In the genomic region with DNA sequence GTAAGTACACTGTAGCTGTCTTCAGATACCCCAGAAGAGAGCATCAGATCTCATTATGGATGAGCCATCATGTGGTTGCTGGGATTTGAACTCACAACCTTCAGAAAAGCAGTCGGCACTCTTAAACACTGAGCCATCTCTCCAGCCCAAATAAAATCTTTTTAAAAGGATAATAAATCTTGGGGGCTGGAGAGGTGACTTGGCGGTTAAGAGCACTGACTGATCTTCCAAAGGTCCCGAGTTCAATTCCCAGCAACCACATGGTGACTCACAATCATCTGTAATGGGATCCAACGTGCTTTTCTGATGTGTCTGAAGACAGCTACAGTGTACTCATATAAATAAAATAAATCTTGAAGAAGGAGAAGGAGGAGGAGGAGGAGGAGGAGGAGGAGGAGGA, we compare ENCODE assay signal across 6 mouse cellular contexts. TPM values are rescaled to one million over a fixed set of nuclear protein-coding genes. Genes with fewer than 3 reads are reported as not detected.
A peak's percentile ranks its signal among the peaks of the same experiment; 100 is the strongest.
DNase-seq lines count a peak whose midpoint lies in the region; ATAC-seq and TF ChIP-seq lines count a peak whose summit lies in the region.
"Not testable (repeated sequence)": the region's sequence is repeated elsewhere in the genome, so short reads cannot be mapped to it uniquely, and the experiment has no call there.
"Had no signal": no experiment of that assay in that cellular context is flagged by ENCODE, and none has a peak within 500 bp of the region (broad histone marks: within the 10 kb centered on the region; RNA-seq: fewer than 3 reads in every experiment).

No protein-coding gene starts in this region.

- H3K9ac ChIP-seq in MEL (ENCODE audit: control insufficient read depth, low read depth, low read length, poor library complexity, severe bottlenecking); midbrain, embryonic 11.5 days (ENCODE audit: low read length): not testable (repeated sequence)

- TF ChIP-seq EP300 in MEL (IDR thresholded peaks at IDR 0.05; ENCODE audit: low read depth in 1 of 2, low read length in 2 of 2) = not testable (repeated sequence)

- H3K9me3 ChIP-seq in MEL (replicated peaks; ENCODE audit: insufficient read depth, low read length); midbrain, embryonic 11.5 days (ENCODE audit: control insufficient read depth, low read length): not testable (repeated sequence)

- not testable (repeated sequence) for H3K4me3 ChIP-seq in MEL (ENCODE audit: control insufficient read depth in 1 of 2, insufficient read depth in 1 of 2, low read depth in 2 of 2, low read length in 2 of 2); midbrain, embryonic 11.5 days (ENCODE audit: low read depth, low read length)

- not testable (repeated sequence) for H3K27ac ChIP-seq in MEL (ENCODE audit: control insufficient read depth, low read depth, low read length); midbrain, embryonic 11.5 days (ENCODE audit: low read depth, low read length)

- not testable (repeated sequence) for H3K27me3 ChIP-seq in MEL (ENCODE audit: control insufficient read depth in 1 of 2, insufficient read depth in 2 of 2, low read length in 2 of 2); midbrain, embryonic 11.5 days (ENCODE audit: control insufficient read depth, insufficient read depth, low read length)

- 85% methylated on average over 4 of the region's 4 CpGs for WGBS in midbrain, embryonic 11.5 days

- DNase-seq in 3T3-L1 (ENCODE audit: low read depth, low spot score) (peak; percentile 67), NIH3T3 (ENCODE audit: low read depth) (peak; percentile 60)
- not testable (repeated sequence) for DNase-seq in MEL (ENCODE audit: low read depth, low spot score)
- peak; percentile 72 for DNase-seq in midbrain, embryonic 11.5 days (ENCODE audit: low spot score, missing footprints)

- H3K4me2 ChIP-seq in midbrain, embryonic 11.5 days = not testable (repeated sequence)

- ATAC-seq in midbrain, embryonic 11.5 days (ENCODE audit: low FRiP score) = not testable (repeated sequence)

- peaks cover 0 to 16% of the 10 kb centered on the region in 2 experiments; a peak in 2 of 4 replicates for H3K36me3 ChIP-seq in MEL (ENCODE audit: control insufficient read depth in 1 of 2, insufficient read depth in 2 of 2, low read length in 2 of 2)
- not testable (repeated sequence) for H3K36me3 ChIP-seq in midbrain, embryonic 11.5 days (ENCODE audit: control insufficient read depth, insufficient read depth, low read length)

- H3K4me1 ChIP-seq in MEL (ENCODE audit: control insufficient read depth in 1 of 2, insufficient read depth in 2 of 2, low read length in 2 of 2) = peaks cover 0 to 21% of the 10 kb centered on the region in 2 experiments; a peak in 2 of 4 replicates
- not testable (repeated sequence) for H3K4me1 ChIP-seq in midbrain, embryonic 11.5 days (ENCODE audit: control insufficient read depth, insufficient read depth, low read length)

- not testable (repeated sequence) for TF ChIP-seq POLR2A in MEL (IDR thresholded peaks at IDR 0.05; ENCODE audit: control insufficient read depth in 1 of 2, insufficient read depth in 1 of 2, low read depth in 1 of 2, low read length in 2 of 2, poor library complexity in 1 of 2)

- not testable (repeated sequence) for H3K79me2 ChIP-seq in MEL (ENCODE audit: control insufficient read depth, insufficient read depth, low read length, poor library complexity)

- not testable (repeated sequence) for TF ChIP-seq RAD21 in MEL (IDR thresholded peaks at IDR 0.05; ENCODE audit: low read depth, low read length)

- not testable (repeated sequence) for TF ChIP-seq CTCF in MEL (IDR thresholded peaks at IDR 0.05 in 2 of 3, conservative IDR thresholded peaks at IDR 0.05 in 1 of 3; ENCODE audit: control insufficient read depth in 1 of 3, insufficient read depth in 1 of 3, low read depth in 2 of 3, low read length in 3 of 3, poor library complexity in 1 of 3, severe bottlenecking in 1 of 3)

TF ChIP-seq in MEL, 35 proteins besides CTCF, POLR2A, EP300 and RAD21:
- 0 out of 2 replicates have a peak, but pooled peaks have one; percentile 19 for TF ChIP-seq TBP (IDR thresholded peaks at IDR 0.05; ENCODE audit: low read depth, low read length)

RNA-seq across cellular contexts. Expression of a gene that starts 6.5 kb away (rescaled TPM):
- total RNA-seq in MEL (2012; rRNA removed) = 146 and 167 TPM in 2 replicates
- polyA plus RNA-seq in MEL (2012; ENCODE audit: insufficient read depth in 1 of 2, insufficient read length in 2 of 2, low read depth in 1 of 2, low replicate concordance in 2 of 2, missing spikeins in 1 of 2) = 100 to 1,000 TPM in 1 of 2 experiments, not detected in 1; 156 TPM
- polyA plus RNA-seq in midbrain, embryonic 11.5 days (2014; fragmentation: Nextera tagmentation; extraction: Ambion mirVana) = 30.0 and 37.3 TPM in 2 replicates

RNA-seq across cellular contexts. Expression of a gene that starts 29.7 kb away (rescaled TPM):
- total RNA-seq in MEL (2012; rRNA removed) = 15.8 and 18.6 TPM in 2 replicates
- 10 to 100 TPM in 1 of 2 experiments, not detected in 1; 25.7 TPM for polyA plus RNA-seq in MEL (2012; ENCODE audit: insufficient read depth in 1 of 2, insufficient read length in 2 of 2, low read depth in 1 of 2, low replicate concordance in 2 of 2, missing spikeins in 1 of 2)
- 55.1 and 64.6 TPM in 2 replicates for polyA plus RNA-seq in midbrain, embryonic 11.5 days (2014; fragmentation: Nextera tagmentation; extraction: Ambion mirVana)

RNA-seq across cellular contexts. Expression of a gene that starts 29.7 kb away (rescaled TPM):
- total RNA-seq in MEL (2012; rRNA removed) = 0.35 and 0.52 TPM in 2 replicates
- polyA plus RNA-seq in MEL (2012; ENCODE audit: insufficient read depth in 1 of 2, insufficient read length in 2 of 2, low read depth in 1 of 2, low replicate concordance in 2 of 2, missing spikeins in 1 of 2) = 1 to 10 TPM in 1 of 2 experiments, not detected in 1; 1.7 TPM
- polyA plus RNA-seq in midbrain, embryonic 11.5 days (2014; fragmentation: Nextera tagmentation; extraction: Ambion mirVana) = 1.1 and 2.3 TPM in 2 replicates
- polyA plus RNA-seq: CD4-positive, CD25-positive, alpha-beta regulatory T cell, adult 4 months; G1E had no signal

RNA-seq across cellular contexts. Expression of a gene that starts 45.3 kb away (rescaled TPM):
- 31.9 and 35.0 TPM in 2 replicates for total RNA-seq in MEL (2012; rRNA removed)
- polyA plus RNA-seq in MEL (2012; ENCODE audit: insufficient read depth in 1 of 2, insufficient read length in 2 of 2, low read depth in 1 of 2, low replicate concordance in 2 of 2, missing spikeins in 1 of 2) = 10 to 100 TPM in 1 of 2 experiments, not detected in 1; 56.5 TPM
- polyA plus RNA-seq in midbrain, embryonic 11.5 days (2014; fragmentation: Nextera tagmentation; extraction: Ambion mirVana) = 21.6 and 23.5 TPM in 2 replicates
